24 mouse cellular contexts compared by ENCODE assay signal in the genomic region with DNA sequence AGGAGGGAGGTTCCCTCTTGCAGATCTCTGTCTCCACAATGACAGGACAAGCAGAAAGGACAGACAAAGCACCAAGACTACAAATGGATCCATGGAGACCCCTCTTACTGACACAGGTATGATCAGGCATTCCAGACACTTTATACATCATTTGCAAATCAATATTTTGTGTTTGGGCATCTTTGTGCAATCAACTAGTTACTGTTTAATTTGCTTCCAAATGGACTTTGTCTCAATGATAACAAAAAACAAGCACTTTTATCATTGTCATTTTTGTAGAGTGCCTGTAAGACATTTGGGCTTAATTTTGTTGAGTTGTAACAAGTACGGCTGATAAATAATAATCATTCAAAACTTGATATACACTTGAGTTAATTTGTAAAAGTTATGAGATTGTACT. TPM values are rescaled to one million over a fixed set of nuclear protein-coding genes. Genes with fewer than 3 reads are reported as not detected.
DNase-seq lines count a peak whose midpoint lies in the region; ATAC-seq and TF ChIP-seq lines count a peak whose summit lies in the region.
"Had no signal": no experiment of that assay in that cellular context is flagged by ENCODE, and none has a peak within 500 bp of the region (broad histone marks: within the 10 kb centered on the region; RNA-seq: fewer than 3 reads in every experiment).

A gene (minus strand): TSS at position 114 of the 400 bp plus-strand sequence.

- no peak within 1 kb of the TSS for H3K4me2 ChIP-seq in liver, postnatal 0 days (ENCODE audit: low read depth, low read length)
- no peak within 1 kb of the TSS for H3K4me2 ChIP-seq in liver, embryonic 11.5 days

- TF ChIP-seq CTCF in liver, adult 2 months (IDR thresholded peaks at IDR 0.05; ENCODE audit: low read depth, low read length): no peak
- no peak for TF ChIP-seq CTCF in liver, postnatal 0 days (IDR thresholded peaks at IDR 0.05; ENCODE audit: low read depth)

- no peaks in the 10 kb centered on the region for H3K79me2 ChIP-seq in liver, adult 2 months (ENCODE audit: control insufficient read depth, insufficient read depth, low read length)

- peak within 1 kb of the TSS; percentile 84 for H3K27ac ChIP-seq in liver, adult 2 months (replicated peaks; ENCODE audit: insufficient read depth, low read depth, low read length)
- H3K27ac ChIP-seq in liver, postnatal 0 days (ENCODE audit: low read depth): no peak within 1 kb of the TSS
- no peak within 1 kb of the TSS for H3K27ac ChIP-seq in liver, embryonic 11.5 days (ENCODE audit: low read depth, low read length)

- no peaks in the 10 kb centered on the region for H3K27me3 ChIP-seq in liver, adult 2 months (ENCODE audit: control insufficient read depth, insufficient read depth, low read length)
- no peaks in the 10 kb centered on the region for H3K27me3 ChIP-seq in liver, postnatal 0 days (ENCODE audit: insufficient read depth, low read length)
- H3K27me3 ChIP-seq in liver, embryonic 11.5 days (replicated peaks; ENCODE audit: control insufficient read depth, insufficient read depth, low read length): no peaks in the 10 kb centered on the region
- H3K27me3 ChIP-seq: CH12.LX, Patski had no signal

- no peak within 1 kb of the TSS for H3K9ac ChIP-seq in liver, adult 2 months (ENCODE audit: low read depth, low read length)
- no peak within 1 kb of the TSS for H3K9ac ChIP-seq in liver, postnatal 0 days (replicated peaks)
- H3K9ac ChIP-seq in liver, embryonic 11.5 days (ENCODE audit: low read depth, low read length): no peak within 1 kb of the TSS

- TF ChIP-seq POLR2A in liver, adult 2 months (IDR thresholded peaks at IDR 0.05; ENCODE audit: extremely low read depth, insufficient read depth, low read length): no peak

- 26% methylated on average over 1 of the region's 1 CpGs for WGBS in liver, adult 2 months
- 79% methylated on average over 1 of the region's 1 CpGs for WGBS in liver, postnatal 0 days (ENCODE audit: insufficient replicate concordance)
- 90% methylated on average over 1 of the region's 1 CpGs for WGBS in liver, embryonic 11.5 days

- peaks cover 5% of the 10 kb centered on the region for H3K4me1 ChIP-seq in liver, adult 2 months (ENCODE audit: control insufficient read depth, insufficient read depth, low read length)
- H3K4me1 ChIP-seq in liver, postnatal 0 days (ENCODE audit: insufficient read depth): no peaks in the 10 kb centered on the region
- H3K4me1 ChIP-seq in liver, embryonic 11.5 days (replicated peaks; ENCODE audit: control insufficient read depth, insufficient read depth, low read length): no peaks in the 10 kb centered on the region

- H3K4me3 ChIP-seq in liver, adult 2 months (ENCODE audit: insufficient read depth, low read depth, low read length): peak within 1 kb of the TSS; percentile 39; the same call in 1 of the 2 replicates
- H3K4me3 ChIP-seq in liver, postnatal 0 days (ENCODE audit: low read depth, low read length): no peak within 1 kb of the TSS
- H3K4me3 ChIP-seq in liver, embryonic 11.5 days (ENCODE audit: low read depth, low read length): no peak within 1 kb of the TSS

- no peaks in the 10 kb centered on the region for H3K9me3 ChIP-seq in liver, postnatal 0 days (ENCODE audit: low read length)
- H3K9me3 ChIP-seq in liver, embryonic 11.5 days (ENCODE audit: control insufficient read depth, low read length): peaks cover 5% of the 10 kb centered on the region

- peaks cover 4% of the 10 kb centered on the region; the same call in 1 of the 2 replicates for H3K36me3 ChIP-seq in liver, adult 2 months (ENCODE audit: control insufficient read depth, insufficient read depth, low read length)
- H3K36me3 ChIP-seq in liver, postnatal 0 days (replicated peaks; ENCODE audit: insufficient read depth, low read length): no peaks in the 10 kb centered on the region
- H3K36me3 ChIP-seq in liver, embryonic 11.5 days (ENCODE audit: control insufficient read depth, insufficient read depth, low read length): no peaks in the 10 kb centered on the region
- H3K36me3 ChIP-seq: G1E had no signal

- DNase-seq in liver, adult 2 months (ENCODE audit: extremely low read depth, low read depth, low spot score): peak; percentile 95
- no peak for DNase-seq in liver
- DNase-seq in liver, postnatal 0 days: no peak
- no peak for DNase-seq in liver, embryonic 11.5 days (ENCODE audit: low spot score)
- DNase-seq: adrenal gland, adult 2 months; adrenal gland, adult 8-10 months; adrenal gland, postnatal 10 days; adrenal gland, postnatal 14 days; adrenal gland, postnatal 25 days; adrenal gland, postnatal 36 days; B cell, adult 2 months; cerebellum, adult 11 months; cerebellum, adult 11-12 months; cerebellum, adult 18-20 months had no signal

- peak; percentile 36; the same call in 1 of the 2 replicates for ATAC-seq in liver, postnatal 0 days
- no peak for ATAC-seq in liver, embryonic 11.5 days (replicated peaks; ENCODE audit: low FRiP score)
- ATAC-seq: activated CD4-positive, CD25-positive, alpha-beta regulatory T cell, adult 4 months; CD4-positive, CD25-positive, alpha-beta regulatory T cell, adult 4 months; Patski had no signal

- TF ChIP-seq EP300 in liver, postnatal 0 days (IDR thresholded peaks at IDR 0.05; ENCODE audit: low read depth): no peak

RNA-seq across cellular contexts. Expression of the gene that starts here (rescaled TPM):
- total RNA-seq in liver, adult 2 months (2014; rRNA removed): 237 and 255 TPM in 2 replicates
- polyA plus RNA-seq in liver, adult 2 months (2012; rRNA removed): 41.7 and 44.0 TPM in 2 replicates
- 9.2 and 14.6 TPM in 2 replicates for polyA plus RNA-seq in liver, postnatal 0 days (2015; fragmentation: Nextera tagmentation; extraction: Ambion mirVana)
- polyA plus RNA-seq in liver, embryonic 11.5 days (2014; fragmentation: Nextera tagmentation; extraction: Ambion mirVana): 0.29 and 0.49 TPM in 2 replicates
- total RNA-seq: adrenal gland, adult 18-20 months; adrenal gland, postnatal 25 days; CH12.LX; ES-E14; MEL had no signal
- polyA plus RNA-seq: activated CD4-positive, CD25-positive, alpha-beta regulatory T cell, adult 4 months; adrenal gland, adult 2 months; brain, embryonic 14.5 days; C2C12; CD4-positive, CD25-positive, alpha-beta regulatory T cell, adult 4 months; G1E; Patski had no signal
